Mouse (Mus musculus): Measurements from ENCODE around the gene Nectin1. TPM values are rescaled to one million over a fixed set of nuclear protein-coding genes. Genes with fewer than 3 reads are reported as not detected.

Gene Nectin1
- total RNA-seq (2023), result 3.5 to 4.7 TPM (median 4.4 TPM) in 4 replicates

DNA sequence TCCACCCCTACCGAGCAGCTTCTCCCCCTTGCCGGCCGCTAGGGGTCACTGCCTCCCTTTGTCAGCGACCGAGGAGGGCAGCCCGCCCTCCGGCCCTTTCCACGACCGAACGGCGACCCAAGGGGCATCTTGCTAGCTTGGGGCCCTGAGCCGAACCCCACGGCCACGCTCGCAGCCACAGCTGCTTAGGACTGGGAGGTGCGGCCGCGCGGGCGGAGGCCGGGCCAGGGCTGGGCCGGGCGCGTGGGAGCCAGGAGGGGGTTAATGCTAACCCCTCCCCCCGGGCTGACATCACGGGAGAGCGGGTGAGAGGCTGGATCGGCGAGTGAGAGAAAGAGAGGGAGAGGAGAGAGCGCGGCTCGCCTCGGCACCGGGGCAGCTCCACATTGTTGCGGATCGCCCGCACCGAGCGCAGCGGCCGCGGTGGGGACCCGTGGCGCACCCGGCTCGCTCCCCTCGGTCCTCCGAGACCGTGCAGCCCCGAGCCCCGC lies at the start of gene Nectin1:
Gene Nectin1 (plus strand): TSS at position 338 of the 491 bp plus-strand sequence.

All from B cell, adult 62 days (primary cell).